Mouse (Mus musculus) heart, embryonic 12.5 days (tissue): ENCODE measurements around the gene Rnf8. TPM values are rescaled to one million over a fixed set of nuclear protein-coding genes. Genes with fewer than 3 reads are reported as not detected.

Experiments used
- ATAC-seq: fragments of 200-750 bp; cut with Nextera tagmentation; 2 replicates; pipeline ENCODE4 v1.8.0; 2017; ENCODE audit warnings: moderate TSS enrichment, moderate library complexity; ENCODE audit not compliant: insufficient number of reproducible peaks, low FRiP score
- H3K27ac ChIP-seq: fragments of 300-500 bp; sonication (generic); 2 replicates; pipeline ENCODE4 v1.5.1; 2016; ENCODE audit warnings: mild to moderate bottlenecking, moderate library complexity; ENCODE audit not compliant: poor library complexity, severe bottlenecking
- H3K27me3 ChIP-seq: fragments of 300-500 bp; sonication (generic); replicated peaks from 2 replicates; pipeline ENCODE4 v1.6.1; 2016; ENCODE audit warnings: mild to moderate bottlenecking, moderate library complexity
- H3K36me3 ChIP-seq: fragments of 300-500 bp; sonication (generic); 2 replicates; pipeline ENCODE4 v1.6.1; 2016; ENCODE audit warnings: mild to moderate bottlenecking, moderate library complexity
- H3K4me1 ChIP-seq: fragments of 300-500 bp; sonication (generic); replicated peaks from 2 replicates; pipeline ENCODE4 v1.6.1; 2016; ENCODE audit warnings: mild to moderate bottlenecking
- H3K4me2 ChIP-seq: fragments of 300-500 bp; sonication (generic); 2 replicates; pipeline ENCODE4 v1.6.1; 2016; ENCODE audit warnings: mild to moderate bottlenecking, moderate library complexity
- H3K4me3 ChIP-seq: fragments of 300-500 bp; sonication (generic); 2 replicates; pipeline ENCODE4 v1.5.1; 2016; ENCODE audit warnings: mild to moderate bottlenecking
- H3K9ac ChIP-seq: fragments of 300-500 bp; sonication (generic); 2 replicates; pipeline ENCODE4 v1.6.1; 2016; ENCODE audit warnings: mild to moderate bottlenecking, moderate library complexity
- H3K9me3 ChIP-seq: fragments of 300-500 bp; sonication (generic); replicated peaks from 2 replicates; pipeline ENCODE4 v1.6.1; 2016; ENCODE audit warnings: mild to moderate bottlenecking, moderate library complexity
- whole genome bisulfite sequencing: fragments of 180-500 bp; shearing (Covaris S2); methylation state at CpG from one replicate; pipeline ENCODE4 v1.1.7; 2016; 5-methylcytosine and 5-hydroxymethylcytosine counted together
- polyA plus RNA-seq: library from polyadenylated mRNA; unstranded; fragments of >200 nt; fragmentation: Nextera tagmentation; extraction: Ambion mirVana; gene quantifications from 2 replicates; pipeline ENCODE4 v1.2.1, GENCODE M21; 2016

Rnf8 gene
- polyA plus RNA-seq, 1 experiment from 2014 or later: 52.2 TPM

- no peaks in the 10 kb centered on the region for H3K27me3 ChIP-seq
- peaks cover 94% of the 10 kb centered on the region for H3K36me3 ChIP-seq
- no peak overlapping the region for H3K4me2 ChIP-seq
- H3K4me3 ChIP-seq: no peak overlapping the region
- ATAC-seq: no peak
- WGBS: 93% methylated on average over 9 of the region's 9 CpGs
- H3K4me1 ChIP-seq: no peaks in the 10 kb centered on the region
- no peak overlapping the region for H3K27ac ChIP-seq
- no peaks in the 10 kb centered on the region for H3K9me3 ChIP-seq
- no peak overlapping the region for H3K9ac ChIP-seq
These were observed 12.7 kb downstream of the Rnf8 start for GRCm38 (mm10) chr17:29627285-29627684.

- Histone ChIP-seq H3K9ac (no peak overlapping the region), H3K4me3 (no peak overlapping the region), H3K4me1 (no peaks in the 10 kb centered on the region), H3K27ac (no peak overlapping the region), H3K4me2 (no peak overlapping the region), H3K36me3 (peaks cover 93% of the 10 kb centered on the region), H3K27me3 (no peaks in the 10 kb centered on the region), H3K9me3 (no peaks in the 10 kb centered on the region)
- WGBS: 74% methylated on average over 5 of the region's 5 CpGs
- ATAC-seq: no peak
These were observed 14.4 kb downstream of the Rnf8 start for GRCm38 (mm10) chr17:29628946-29629345.

GRCm38 (mm10) chr17:29629620-29630019, 15.0 kb downstream of the Rnf8 start:
- WGBS: 49% methylated on average over 5 of the region's 5 CpGs
- H3K9me3 ChIP-seq: no peaks in the 10 kb centered on the region
- H3K4me1 ChIP-seq: no peaks in the 10 kb centered on the region
- H3K27ac ChIP-seq: no peak overlapping the region
- no peak for ATAC-seq
- no peak overlapping the region for H3K4me2 ChIP-seq
- no peak overlapping the region for H3K9ac ChIP-seq
- H3K36me3 ChIP-seq: peaks cover 95% of the 10 kb centered on the region
- no peaks in the 10 kb centered on the region for H3K27me3 ChIP-seq
- H3K4me3 ChIP-seq: no peak overlapping the region

GRCm38 (mm10) chr17:29632312-29632711, 17.7 kb downstream of the Rnf8 start:
- H3K9ac ChIP-seq: no peak overlapping the region
- ATAC-seq: no peak
- no peak overlapping the region for H3K4me3 ChIP-seq
- no peaks in the 10 kb centered on the region for H3K9me3 ChIP-seq
- peaks cover 9% of the 10 kb centered on the region for H3K4me1 ChIP-seq
- H3K36me3 ChIP-seq: peaks cover 93% of the 10 kb centered on the region
- H3K4me2 ChIP-seq: no peak overlapping the region
- WGBS: 90% methylated on average over 11 of the region's 11 CpGs
- H3K27ac ChIP-seq: no peak overlapping the region
- H3K27me3 ChIP-seq: no peaks in the 10 kb centered on the region

GRCm38 (mm10) chr17:29635492-29635891, 20.9 kb downstream of the Rnf8 start:
- H3K27me3 ChIP-seq: no peaks in the 10 kb centered on the region
- H3K36me3 ChIP-seq: peaks cover 88% of the 10 kb centered on the region
- no peak for ATAC-seq
- H3K9ac ChIP-seq: no peak overlapping the region
- peaks cover 16% of the 10 kb centered on the region for H3K4me1 ChIP-seq
- no peak overlapping the region for H3K4me2 ChIP-seq
- H3K27ac ChIP-seq: no peak overlapping the region
- no peaks in the 10 kb centered on the region for H3K9me3 ChIP-seq
- H3K4me3 ChIP-seq: no peak overlapping the region
- WGBS: 84% methylated on average over 8 of the region's 8 CpGs

- Histone ChIP-seq H3K9ac (no peak overlapping the region), H3K4me2 (no peak overlapping the region), H3K4me1 (peaks cover 16% of the 10 kb centered on the region), H3K4me3 (no peak overlapping the region), H3K36me3 (peaks cover 88% of the 10 kb centered on the region), H3K9me3 (no peaks in the 10 kb centered on the region), H3K27ac (no peak overlapping the region), H3K27me3 (no peaks in the 10 kb centered on the region)
- WGBS: 60% methylated on average over 5 of the region's 5 CpGs
- ATAC-seq: no peak
These were observed 21.5 kb downstream of the Rnf8 start for GRCm38 (mm10) chr17:29636118-29636517.

GRCm38 (mm10) chr17:29637377-29637776, 22.8 kb downstream of the Rnf8 start:
- ATAC-seq: peak; percentile 39; the same call in 1 of the 2 replicates

GRCm38 (mm10) chr17:29637895-29638294, 23.3 kb downstream of the Rnf8 start:
- Histone ChIP-seq H3K36me3 (peaks cover 91% of the 10 kb centered on the region), H3K9me3 (no peaks in the 10 kb centered on the region), H3K4me2 (no peak overlapping the region), H3K27ac (peak overlapping the region; percentile 22; the same call in 1 of the 2 replicates), H3K4me1 (peaks cover 16% of the 10 kb centered on the region), H3K27me3 (no peaks in the 10 kb centered on the region), H3K4me3 (no peak overlapping the region), H3K9ac (no peak overlapping the region)
- WGBS: 61% methylated on average over 8 of the region's 8 CpGs
- no peak for ATAC-seq

More at GRCm38 (mm10) chr17:29637377-29637776, 22.8 kb downstream of the Rnf8 start:
- no peaks in the 10 kb centered on the region for H3K9me3 ChIP-seq
- no peak overlapping the region for H3K4me3 ChIP-seq
- H3K36me3 ChIP-seq: peaks cover 90% of the 10 kb centered on the region
- WGBS: 73% methylated on average over 4 of the region's 4 CpGs
- no peak overlapping the region for H3K27ac ChIP-seq
- H3K27me3 ChIP-seq: no peaks in the 10 kb centered on the region
- no peak overlapping the region for H3K4me2 ChIP-seq
- H3K4me1 ChIP-seq: peaks cover 16% of the 10 kb centered on the region
- H3K9ac ChIP-seq: no peak overlapping the region

- WGBS: 84% methylated on average over 11 of the region's 11 CpGs
- H3K9me3 ChIP-seq: no peaks in the 10 kb centered on the region
- no peaks in the 10 kb centered on the region for H3K27me3 ChIP-seq
- no peak overlapping the region for H3K4me3 ChIP-seq
- no peak for ATAC-seq
- H3K27ac ChIP-seq: no peak overlapping the region
- H3K4me1 ChIP-seq: peaks cover 26% of the 10 kb centered on the region
- peaks cover 66% of the 10 kb centered on the region for H3K36me3 ChIP-seq
- no peak overlapping the region for H3K4me2 ChIP-seq
- H3K9ac ChIP-seq: no peak overlapping the region
These were observed 26.4 kb downstream of the Rnf8 start for GRCm38 (mm10) chr17:29640971-29641370.

GRCm38 (mm10) chr17:29642219-29642618, 27.6 kb downstream of the Rnf8 start:
- Histone ChIP-seq H3K4me1 (peaks cover 18% of the 10 kb centered on the region), H3K4me3 (no peak overlapping the region), H3K4me2 (no peak overlapping the region), H3K27ac (no peak overlapping the region), H3K36me3 (peaks cover 62% of the 10 kb centered on the region), H3K9ac (no peak overlapping the region), H3K27me3 (no peaks in the 10 kb centered on the region), H3K9me3 (no peaks in the 10 kb centered on the region)
- no peak for ATAC-seq
- WGBS: 68% methylated on average over 3 of the region's 3 CpGs

- 23% methylated on average over 2 of the region's 2 CpGs for WGBS
- Histone ChIP-seq H3K4me3 (peak overlapping the region; percentile 13; the same call in 1 of the 2 replicates), H3K36me3 (peaks cover 6% of the 10 kb centered on the region), H3K9me3 (0 out of 2 replicates have a peak, but pooled peaks cover 3% of the 10 kb centered on the region), H3K4me1 (peaks cover 16% of the 10 kb centered on the region; the same call in 1 of the 2 replicates), H3K9ac (no peak overlapping the region), H3K27me3 (no peaks in the 10 kb centered on the region), H3K27ac (0 out of 2 replicates have a peak overlapping the region, but pooled peaks have one; percentile 34), H3K4me2 (no peak overlapping the region)
- peak; percentile 87 for ATAC-seq
These were observed 43.7 kb downstream of the Rnf8 start for GRCm38 (mm10) chr17:29658249-29658648.
